Mouse (Mus musculus) intestine, embryonic 16.5 days (tissue): Measurements from ENCODE around the gene Plekha8. TPM values are rescaled to one million over a fixed set of nuclear protein-coding genes. Genes with fewer than 3 reads are reported as not detected.
A peak's percentile ranks its signal among the peaks of the same experiment; 100 is the strongest.

Experiments
- ATAC-seq: fragments of 200-750 bp; cut with Nextera tagmentation; 2 replicates; pipeline ENCODE4 v1.8.0; 2017; ENCODE audit warnings: moderate TSS enrichment, moderate library complexity
- H3K27ac ChIP-seq: fragments of 300-500 bp; sonication (generic); 2 replicates; pipeline ENCODE4 v1.5.1; 2014; ENCODE audit warnings: mild to moderate bottlenecking, low read length
- H3K27me3 ChIP-seq: fragments of 300-500 bp; sonication (generic); replicated peaks from 2 replicates; pipeline ENCODE4 v1.6.1; 2014; ENCODE audit warnings: low read length, control low read depth, mixed read lengths; ENCODE audit not compliant: control insufficient read depth, insufficient read depth
- H3K36me3 ChIP-seq: fragments of 300-500 bp; sonication (generic); 2 replicates; pipeline ENCODE4 v1.6.1; 2014; ENCODE audit warnings: low read length, control low read depth; ENCODE audit not compliant: control insufficient read depth, insufficient read depth
- H3K4me1 ChIP-seq: fragments of 300-500 bp; sonication (generic); 2 replicates; pipeline ENCODE4 v1.6.1; 2014; ENCODE audit warnings: low read length, control low read depth, mixed read lengths; ENCODE audit not compliant: control insufficient read depth, insufficient read depth
- H3K4me2 ChIP-seq: fragments of 300-500 bp; sonication (generic); 2 replicates; pipeline ENCODE4 v1.6.1; 2014; ENCODE audit warnings: low read depth, low read length, control low read depth
- H3K4me3 ChIP-seq: fragments of 300-500 bp; sonication (generic); 2 replicates; pipeline ENCODE4 v1.5.1; 2014; ENCODE audit warnings: mild to moderate bottlenecking, low read length
- H3K9ac ChIP-seq: fragments of 300-500 bp; sonication (generic); 2 replicates; pipeline ENCODE4 v1.6.1; 2014; ENCODE audit warnings: low read depth, low read length
- H3K9me3 ChIP-seq: fragments of 300-500 bp; sonication (generic); 2 replicates; pipeline ENCODE4 v1.6.1; 2016; ENCODE audit warnings: low read length, control low read depth; ENCODE audit not compliant: control insufficient read depth
- WGBS: fragments of 180-500 bp; shearing (Covaris S2); extraction: QIAGEN DNeasy Blood & Tissue Kit; methylation state at CpG from one replicate; pipeline ENCODE4 v1.1.7; 2014; 5-methylcytosine and 5-hydroxymethylcytosine counted together
- polyA plus RNA-seq: library from polyadenylated mRNA; unstranded; fragments of >200 nt; fragmentation: Nextera tagmentation; extraction: Ambion mirVana; gene quantifications from 2 replicates; pipeline ENCODE4 v1.2.1, GENCODE M21; 2015

The Plekha8 gene
- polyA plus RNA-seq, 1 experiment from 2014 or later, result 6.1 TPM

DNA sequence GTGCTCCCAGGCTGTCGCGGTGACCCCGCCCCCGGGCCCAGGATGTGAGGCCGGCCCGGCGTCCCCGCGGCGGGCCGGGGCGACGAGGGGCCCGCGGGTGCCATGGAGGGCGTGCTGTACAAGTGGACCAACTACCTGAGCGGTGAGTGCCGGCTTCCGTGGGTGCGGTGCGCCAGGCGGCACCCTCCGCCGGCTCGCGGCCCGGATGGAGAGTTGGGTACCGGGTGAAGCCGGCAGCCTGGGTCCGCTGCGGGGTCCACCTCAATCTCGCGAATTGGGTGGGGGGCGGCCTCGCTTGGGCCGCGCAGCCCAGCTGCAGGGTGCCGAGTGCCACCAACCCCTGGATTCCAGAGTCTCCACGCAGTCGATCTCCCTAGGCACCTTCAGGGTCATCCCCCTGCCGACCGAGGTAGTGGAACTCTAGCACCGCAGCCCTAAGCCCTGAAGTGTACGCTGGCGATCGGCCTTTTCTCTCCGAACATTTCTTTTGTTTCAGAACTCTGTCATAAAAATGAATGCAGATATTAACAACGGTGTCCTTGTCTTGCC is 493 bp downstream of the Plekha8 start:
- WGBS, result under 1% methylated on average over 48 of the region's 48 CpGs
- H3K36me3 ChIP-seq, result no peaks in the 10 kb centered on the region
- peak overlapping the region; percentile 84 for H3K4me2 ChIP-seq
- H3K27me3 ChIP-seq, result no peaks in the 10 kb centered on the region
- peak overlapping the region; percentile 75 for H3K27ac ChIP-seq
- H3K9me3 ChIP-seq, result no peaks in the 10 kb centered on the region
- H3K9ac ChIP-seq, result peak overlapping the region; percentile 91
- peak overlapping the region; percentile 97 for H3K4me3 ChIP-seq
- H3K4me1 ChIP-seq, result peaks cover 30% of the 10 kb centered on the region
- ATAC-seq, result peak; percentile 37

DNA sequence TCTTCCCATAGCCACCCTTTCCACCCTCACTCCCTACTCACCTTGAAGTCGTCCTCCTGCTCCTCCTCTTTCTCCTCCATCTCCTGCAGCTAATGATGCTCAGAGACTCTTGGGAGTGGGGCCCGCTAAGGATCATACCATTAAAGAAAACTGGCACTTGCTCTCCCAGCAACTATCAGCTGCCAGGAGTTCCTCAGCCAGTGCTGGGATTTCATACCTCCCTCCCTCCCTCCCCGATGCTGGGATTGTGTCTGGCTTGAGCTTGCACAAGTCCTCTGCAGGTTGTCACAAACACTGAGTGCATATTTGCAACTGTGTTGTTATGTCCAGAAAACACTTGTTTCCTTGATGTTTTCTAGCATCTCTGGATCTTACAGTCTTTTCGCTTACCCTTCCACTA is 2.3 kb downstream of the Plekha8 start, which contains the start of gene Fkbp14:
Gene Fkbp14, minus strand, starts transcription at position 101 of the 400 bp plus-strand sequence.
- H3K27me3 ChIP-seq, result no peaks in the 10 kb centered on the region
- WGBS, result 86% methylated on average over 4 of the region's 4 CpGs
- no peaks in the 10 kb centered on the region for H3K9me3 ChIP-seq
- no peak within 1 kb of the TSS for H3K27ac ChIP-seq
- peaks cover 27% of the 10 kb centered on the region for H3K4me1 ChIP-seq
- no peak within 1 kb of the TSS; the same call in 1 of the 2 replicates for H3K4me3 ChIP-seq
- H3K36me3 ChIP-seq, result no peaks in the 10 kb centered on the region
- peak within 1 kb of the TSS; percentile 84 for H3K4me2 ChIP-seq
- ATAC-seq, result no peak
- no peak within 1 kb of the TSS for H3K9ac ChIP-seq

DNA sequence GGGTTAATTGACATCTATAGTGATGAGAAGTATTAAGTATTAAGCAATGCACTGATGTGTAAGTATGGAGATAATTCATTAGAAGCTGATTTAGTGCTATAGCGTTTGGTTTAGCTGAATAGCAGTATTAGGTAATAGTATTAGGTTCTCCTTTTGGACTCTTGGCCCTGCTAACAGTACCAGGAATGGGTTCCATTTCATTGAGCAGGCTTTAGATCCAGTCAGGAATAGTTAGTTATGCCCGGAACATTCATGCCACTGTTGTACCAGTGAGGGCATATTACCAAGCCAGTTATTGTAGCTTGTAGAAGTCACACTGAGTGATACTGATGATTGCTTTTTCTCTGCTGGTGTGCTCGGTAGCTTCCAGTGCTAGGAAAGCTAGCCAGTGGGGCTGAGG is 2.8 kb downstream of the Plekha8 start:
- WGBS, result 84% methylated on average over 3 of the region's 3 CpGs
- Histone ChIP-seq H3K9ac (no peak overlapping the region), H3K9me3 (no peaks in the 10 kb centered on the region), H3K4me2 (no peak overlapping the region), H3K27ac (no peak overlapping the region), H3K27me3 (no peaks in the 10 kb centered on the region), H3K4me3 (no peak overlapping the region), H3K36me3 (no peaks in the 10 kb centered on the region), H3K4me1 (peaks cover 27% of the 10 kb centered on the region)
- no peak for ATAC-seq

DNA sequence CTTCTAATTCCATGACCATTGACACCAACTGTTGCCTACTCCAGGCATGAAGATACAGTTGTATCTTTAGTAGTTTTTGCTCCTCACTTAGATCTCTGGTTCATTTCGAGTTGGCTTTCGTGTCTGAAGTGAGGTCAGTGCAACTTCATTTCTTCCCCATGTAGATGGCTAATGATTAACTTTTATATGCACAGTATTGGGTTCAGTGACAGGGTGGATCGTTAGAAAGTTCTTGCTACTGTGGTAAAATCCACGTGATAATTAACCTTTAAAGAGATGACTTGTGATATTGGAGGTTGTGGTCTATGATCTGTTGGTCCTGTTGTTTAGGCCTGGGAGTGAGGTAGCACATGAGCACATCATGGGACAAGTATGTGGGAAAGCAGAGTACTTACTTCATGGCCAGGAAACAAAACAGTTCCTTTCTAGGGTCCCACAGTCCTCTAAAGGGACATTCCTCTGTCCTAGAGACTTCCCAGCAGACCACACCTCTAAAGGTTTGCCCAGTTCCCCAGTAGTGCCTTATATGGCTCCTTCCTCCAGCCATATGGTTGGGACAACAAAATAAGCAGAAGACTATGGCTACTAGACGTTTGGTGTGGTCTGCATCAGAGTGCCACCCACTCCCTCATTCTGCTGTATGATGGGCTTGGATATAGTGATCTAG is 5.9 kb downstream of the Plekha8 start:
- 51% methylated on average over 5 of the region's 5 CpGs for WGBS
- H3K36me3 ChIP-seq, result no peaks in the 10 kb centered on the region
- H3K4me2 ChIP-seq, result 0 out of 2 replicates have a peak overlapping the region, but pooled peaks have one; percentile 18
- H3K4me3 ChIP-seq, result no peak overlapping the region
- no peaks in the 10 kb centered on the region for H3K9me3 ChIP-seq
- H3K9ac ChIP-seq, result no peak overlapping the region
- H3K27me3 ChIP-seq, result no peaks in the 10 kb centered on the region
- peaks cover 18% of the 10 kb centered on the region for H3K4me1 ChIP-seq
- peak; percentile 90 for ATAC-seq
- H3K27ac ChIP-seq, result peak overlapping the region; percentile 72

DNA sequence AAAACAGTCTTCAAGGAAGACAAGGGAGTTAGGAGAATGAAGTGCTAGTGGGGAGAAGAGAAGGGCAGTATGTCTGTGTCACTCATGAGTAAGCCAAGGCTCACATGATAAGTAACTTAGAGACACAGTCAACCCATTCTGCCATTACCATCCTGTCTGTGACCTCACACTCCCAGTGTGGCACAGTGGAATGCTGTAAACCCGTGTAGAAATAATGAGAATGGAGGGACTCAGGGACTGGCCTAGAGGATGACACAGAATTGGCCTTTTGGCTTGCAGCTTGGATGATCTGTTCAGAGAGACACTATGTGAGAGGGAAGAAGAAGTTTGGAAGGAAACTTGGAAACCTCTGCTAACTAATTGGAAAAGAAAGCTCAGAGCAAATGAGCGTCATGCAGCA is 8.0 kb downstream of the Plekha8 start:
- Histone ChIP-seq H3K4me1 (peaks cover 9% of the 10 kb centered on the region), H3K9me3 (no peaks in the 10 kb centered on the region), H3K4me3 (no peak overlapping the region), H3K27me3 (no peaks in the 10 kb centered on the region), H3K9ac (no peak overlapping the region), H3K36me3 (no peaks in the 10 kb centered on the region), H3K4me2 (no peak overlapping the region), H3K27ac (no peak overlapping the region)
- no peak for ATAC-seq
- WGBS, result 88% methylated on average over 2 of the region's 2 CpGs

DNA sequence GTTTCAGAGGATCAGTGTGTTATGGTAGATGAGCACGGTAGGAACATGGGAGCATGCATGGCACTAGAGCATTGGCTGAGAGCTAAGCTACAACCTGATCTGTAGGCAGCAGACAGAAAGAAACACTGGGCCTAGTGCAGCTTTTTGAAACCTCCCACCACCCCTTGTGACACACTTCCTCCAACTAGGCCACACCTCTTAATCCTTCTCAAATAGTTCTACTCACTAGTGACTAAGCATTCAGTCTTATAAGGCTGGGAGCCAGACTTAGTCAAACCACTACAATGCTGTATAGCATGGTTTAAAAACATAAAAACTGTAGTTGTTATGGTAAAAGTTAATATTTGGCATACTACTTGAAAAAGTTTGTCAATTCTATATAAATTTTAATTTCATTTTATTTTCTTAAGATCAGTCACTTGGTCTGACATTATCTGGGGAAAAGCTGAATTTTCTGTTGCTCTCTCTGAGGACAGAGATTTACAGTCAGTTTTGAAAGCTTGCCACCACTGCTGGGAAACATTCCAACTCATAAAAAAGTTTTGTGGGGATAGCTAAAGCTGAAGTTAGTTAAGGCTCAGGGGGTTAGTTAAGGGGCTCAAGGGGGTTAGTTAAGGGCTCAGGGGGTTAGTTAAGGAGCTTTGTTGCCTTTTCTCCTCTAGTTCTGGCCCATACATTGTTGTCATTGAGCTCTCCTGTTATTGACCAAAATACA is 9.2 kb downstream of the Plekha8 start:
- Histone ChIP-seq H3K27ac (no peak overlapping the region), H3K27me3 (no peaks in the 10 kb centered on the region), H3K4me1 (peaks cover 9% of the 10 kb centered on the region), H3K36me3 (no peaks in the 10 kb centered on the region), H3K9ac (no peak overlapping the region), H3K4me2 (no peak overlapping the region), H3K4me3 (no peak overlapping the region), H3K9me3 (no peaks in the 10 kb centered on the region)
- 97% methylated on average over 1 of the region's 1 CpGs for WGBS
- ATAC-seq, result no peak

DNA sequence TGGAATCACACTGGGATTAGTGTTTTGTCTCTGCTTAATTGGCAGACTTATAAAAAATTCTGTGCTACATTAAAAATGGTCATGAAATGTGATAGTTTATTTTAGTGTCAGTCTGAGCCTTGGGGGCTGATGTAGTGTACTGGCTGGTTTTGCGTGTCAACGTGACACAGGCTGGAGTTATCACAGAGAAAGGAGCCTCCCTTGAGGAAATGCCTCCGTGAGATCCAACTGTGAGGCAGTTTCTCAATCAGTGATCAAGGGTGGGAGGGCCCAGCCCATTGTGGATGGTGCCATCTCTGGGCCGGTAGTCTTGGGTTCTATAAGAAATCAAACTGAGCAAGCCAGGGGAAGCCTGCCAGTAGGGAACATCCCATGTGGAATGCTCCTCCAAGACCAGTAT is 11.3 kb downstream of the Plekha8 start:
- no peak overlapping the region for H3K27ac ChIP-seq
- H3K9me3 ChIP-seq, result no peaks in the 10 kb centered on the region
- H3K4me3 ChIP-seq, result no peak overlapping the region
- 77% methylated on average over 4 of the region's 4 CpGs for WGBS
- no peak overlapping the region for H3K9ac ChIP-seq
- no peak overlapping the region for H3K4me2 ChIP-seq
- H3K4me1 ChIP-seq, result 0 out of 2 replicates have a peak, but pooled peaks cover 2% of the 10 kb centered on the region
- no peaks in the 10 kb centered on the region for H3K27me3 ChIP-seq
- H3K36me3 ChIP-seq, result no peaks in the 10 kb centered on the region
- ATAC-seq, result no peak

DNA sequence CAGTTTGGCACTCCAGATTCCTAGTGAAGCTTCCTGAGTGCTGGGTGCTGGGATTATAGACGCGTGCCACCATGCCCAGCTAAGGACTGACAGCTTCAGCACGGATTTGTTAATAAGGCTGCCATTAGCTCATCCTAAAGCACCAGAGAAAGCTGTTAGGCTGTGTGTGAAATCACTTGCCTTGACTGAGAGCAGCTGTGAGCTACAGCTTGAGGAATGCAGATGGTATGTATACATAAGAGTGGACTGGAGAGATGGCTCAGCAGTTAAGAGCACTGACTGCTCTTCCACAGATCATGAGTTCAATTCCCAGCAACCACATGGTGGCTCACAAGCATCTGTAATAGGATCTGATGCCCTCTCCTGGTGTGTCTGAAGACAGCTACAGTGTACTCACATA is 22.5 kb downstream of the Plekha8 start:
- Histone ChIP-seq H3K4me2 (no peak overlapping the region), H3K27ac (no peak overlapping the region), H3K27me3 (no peaks in the 10 kb centered on the region), H3K36me3 (no peaks in the 10 kb centered on the region), H3K9me3 (no peaks in the 10 kb centered on the region), H3K4me1 (no peaks in the 10 kb centered on the region), H3K4me3 (no peak overlapping the region), H3K9ac (no peak overlapping the region)
- ATAC-seq, result no peak; the same call in 1 of the 2 replicates
- WGBS, result 56% methylated on average over 3 of the region's 3 CpGs

DNA sequence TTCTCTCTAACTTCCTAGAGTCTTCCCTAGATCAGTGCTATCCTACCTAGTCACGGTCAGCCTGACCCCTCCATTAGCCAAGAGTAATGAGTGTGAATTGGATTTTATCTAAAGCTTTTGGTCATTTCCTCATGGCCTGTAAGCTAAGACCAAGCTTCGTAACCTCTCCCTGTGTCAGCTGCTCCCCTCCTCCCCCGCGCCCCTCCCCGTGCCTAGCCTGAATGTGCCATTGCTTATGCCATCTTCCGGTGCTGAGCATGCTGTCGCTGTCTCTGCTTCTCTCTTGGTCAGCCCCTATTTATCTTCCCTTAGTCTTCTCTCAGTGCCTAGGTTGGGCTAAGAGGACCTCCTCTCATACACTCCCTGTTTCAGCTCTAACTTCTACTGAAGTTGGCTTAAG is 24.6 kb downstream of the Plekha8 start:
- no peak overlapping the region for H3K9ac ChIP-seq

More for the DNA sequence above, 24.6 kb downstream of the Plekha8 start:
- H3K27ac ChIP-seq, result no peak overlapping the region
- 89% methylated on average over 7 of the region's 7 CpGs for WGBS
- H3K9me3 ChIP-seq, result no peaks in the 10 kb centered on the region
- no peak overlapping the region for H3K4me2 ChIP-seq
- no peaks in the 10 kb centered on the region for H3K4me1 ChIP-seq
- H3K4me3 ChIP-seq, result no peak overlapping the region
- H3K36me3 ChIP-seq, result peaks cover 3% of the 10 kb centered on the region; the same call in 1 of the 2 replicates
- H3K27me3 ChIP-seq, result no peaks in the 10 kb centered on the region
- no peak for ATAC-seq
